Mouse (Mus musculus) hindbrain, embryonic 13.5 days (tissue): ENCODE data around the gene Ntn5. TPM values are rescaled to one million over a fixed set of nuclear protein-coding genes. Genes with fewer than 3 reads are reported as not detected.

Experiments
- ATAC-seq: fragments of 200-750 bp; cut with Nextera tagmentation; 2 replicates; pipeline ENCODE4 v1.8.0; 2017; ENCODE audit warnings: moderate TSS enrichment; ENCODE audit not compliant: low FRiP score
- H3K27ac ChIP-seq: fragments of 300-500 bp; sonication (generic); 2 replicates; pipeline ENCODE4 v1.5.1; 2015; ENCODE audit warnings: inconsistent platforms, mild to moderate bottlenecking, moderate library complexity
- H3K27me3 ChIP-seq: fragments of 300-500 bp; sonication (generic); 2 replicates; pipeline ENCODE4 v1.6.1; 2015; ENCODE audit warnings: mild to moderate bottlenecking, inconsistent platforms
- H3K36me3 ChIP-seq: fragments of 300-500 bp; sonication (generic); 2 replicates; pipeline ENCODE4 v1.6.1; 2015; ENCODE audit warnings: mild to moderate bottlenecking, inconsistent platforms
- H3K4me1 ChIP-seq: fragments of 300-500 bp; sonication (generic); replicated peaks from 2 replicates; pipeline ENCODE4 v1.6.1; 2015; ENCODE audit warnings: inconsistent platforms
- H3K4me2 ChIP-seq: fragments of 300-500 bp; sonication (generic); 2 replicates; pipeline ENCODE4 v1.6.1; 2015; ENCODE audit warnings: inconsistent platforms, mild to moderate bottlenecking, moderate library complexity
- H3K4me3 ChIP-seq: fragments of 300-500 bp; sonication (generic); 2 replicates; pipeline ENCODE4 v1.5.1; 2015; ENCODE audit warnings: mild to moderate bottlenecking, inconsistent platforms
- H3K9ac ChIP-seq: fragments of 300-500 bp; sonication (generic); 2 replicates; pipeline ENCODE4 v1.6.1; 2015; ENCODE audit warnings: mild to moderate bottlenecking, inconsistent platforms
- H3K9me3 ChIP-seq: fragments of 300-500 bp; sonication (generic); 2 replicates; pipeline ENCODE4 v1.6.1; 2016; ENCODE audit warnings: inconsistent platforms
- WGBS: fragments of 180-500 bp; shearing (Covaris S2); methylation state at CpG from one replicate; pipeline ENCODE4 v1.1.7; 2015; 5-methylcytosine and 5-hydroxymethylcytosine counted together
- polyA plus RNA-seq: library from polyadenylated mRNA; unstranded; fragments of >200 nt; fragmentation: Nextera tagmentation; extraction: Ambion mirVana; gene quantifications from 2 replicates; pipeline ENCODE4 v1.2.1, GENCODE M21; 2015

The Ntn5 gene
- polyA plus RNA-seq, 1 experiment from 2014 or later: 2.6 TPM

DNA sequence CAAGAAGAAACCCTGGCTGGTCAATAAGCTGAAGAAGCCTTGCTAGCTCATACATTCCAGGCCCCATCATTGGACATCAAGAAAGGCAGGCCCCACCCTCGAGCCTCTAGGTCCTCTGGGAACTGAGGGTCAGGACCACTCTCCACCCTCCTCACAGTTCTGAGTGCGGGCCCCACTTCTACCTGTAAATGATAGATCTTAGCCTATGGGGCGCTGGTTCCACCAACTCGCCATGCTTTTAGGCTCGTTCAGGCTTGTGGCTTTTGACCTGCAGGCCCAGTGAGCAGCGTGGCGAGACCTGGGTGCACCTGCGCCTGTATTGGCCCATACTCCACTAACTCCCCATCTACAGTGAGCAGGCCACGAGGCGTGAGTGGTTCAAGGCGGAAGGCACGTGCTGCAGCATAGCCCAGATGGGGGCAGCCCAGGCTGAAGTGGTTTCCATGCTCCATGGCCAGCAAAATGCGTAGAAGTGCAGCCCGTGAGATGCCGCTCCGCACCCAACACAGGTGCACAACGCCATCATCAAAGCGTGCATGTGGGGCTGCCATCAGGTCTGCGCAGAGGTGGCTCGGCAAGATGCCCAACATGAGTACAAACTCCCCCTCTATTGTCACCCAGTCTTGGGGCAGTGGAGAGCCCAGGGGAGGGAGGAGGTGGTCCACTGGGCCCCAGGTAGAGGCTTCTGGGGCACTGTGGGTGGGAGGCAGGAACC lies 26.8 kb downstream of the Ntn5 start:
- Histone ChIP-seq H3K27ac (peak overlapping the region; percentile 75), H3K36me3 (peaks cover 40% of the 10 kb centered on the region), H3K4me1 (peaks cover 73% of the 10 kb centered on the region), H3K4me3 (no peak overlapping the region), H3K9ac (peak overlapping the region; percentile 80; the same call in 1 of the 2 replicates), H3K4me2 (no peak overlapping the region), H3K27me3 (no peaks in the 10 kb centered on the region), H3K9me3 (no peaks in the 10 kb centered on the region)
- 95% methylated on average over 20 of the region's 20 CpGs for WGBS
- no peak for ATAC-seq

DNA sequence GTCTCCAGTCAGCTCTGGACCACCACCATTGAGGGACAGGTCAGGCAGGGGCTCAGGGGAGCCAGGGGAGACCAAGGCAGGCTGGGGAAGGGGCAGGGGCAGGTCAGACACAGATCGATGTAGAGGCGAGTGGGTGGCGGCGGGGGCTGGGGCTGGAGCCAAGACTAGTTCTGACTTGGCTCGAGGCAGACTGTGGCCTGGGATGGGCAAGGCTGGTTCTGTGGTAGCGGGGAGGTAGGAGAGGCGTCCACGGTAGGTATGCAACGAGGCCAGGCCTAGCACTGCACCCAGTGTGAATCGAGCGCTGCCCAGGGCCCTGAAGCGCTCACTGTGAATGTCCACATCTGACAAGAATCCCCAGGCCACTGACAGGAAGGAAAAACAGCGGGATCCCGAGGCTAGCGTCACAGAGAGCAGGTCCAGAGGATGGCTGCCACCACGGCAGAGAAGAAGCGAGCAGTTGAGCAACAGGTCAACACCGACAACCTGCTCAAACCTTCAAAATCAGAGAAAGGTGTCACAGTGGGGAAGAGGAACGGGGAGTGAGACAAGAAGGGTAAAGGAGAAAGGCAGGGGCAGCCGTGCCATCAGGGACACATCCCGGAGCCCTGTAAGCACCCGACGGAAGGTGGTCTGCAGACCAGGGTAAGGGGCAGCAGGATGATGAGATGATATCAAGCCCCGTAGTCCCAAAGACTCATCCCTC lies 27.6 kb downstream of the Ntn5 start:
- WGBS: 93% methylated on average over 24 of the region's 24 CpGs
- Histone ChIP-seq H3K9ac (no peak overlapping the region), H3K27me3 (no peaks in the 10 kb centered on the region), H3K36me3 (peaks cover 40% of the 10 kb centered on the region), H3K4me1 (peaks cover 73% of the 10 kb centered on the region), H3K27ac (no peak overlapping the region), H3K4me2 (no peak overlapping the region), H3K9me3 (no peaks in the 10 kb centered on the region), H3K4me3 (no peak overlapping the region)
- ATAC-seq: no peak

DNA sequence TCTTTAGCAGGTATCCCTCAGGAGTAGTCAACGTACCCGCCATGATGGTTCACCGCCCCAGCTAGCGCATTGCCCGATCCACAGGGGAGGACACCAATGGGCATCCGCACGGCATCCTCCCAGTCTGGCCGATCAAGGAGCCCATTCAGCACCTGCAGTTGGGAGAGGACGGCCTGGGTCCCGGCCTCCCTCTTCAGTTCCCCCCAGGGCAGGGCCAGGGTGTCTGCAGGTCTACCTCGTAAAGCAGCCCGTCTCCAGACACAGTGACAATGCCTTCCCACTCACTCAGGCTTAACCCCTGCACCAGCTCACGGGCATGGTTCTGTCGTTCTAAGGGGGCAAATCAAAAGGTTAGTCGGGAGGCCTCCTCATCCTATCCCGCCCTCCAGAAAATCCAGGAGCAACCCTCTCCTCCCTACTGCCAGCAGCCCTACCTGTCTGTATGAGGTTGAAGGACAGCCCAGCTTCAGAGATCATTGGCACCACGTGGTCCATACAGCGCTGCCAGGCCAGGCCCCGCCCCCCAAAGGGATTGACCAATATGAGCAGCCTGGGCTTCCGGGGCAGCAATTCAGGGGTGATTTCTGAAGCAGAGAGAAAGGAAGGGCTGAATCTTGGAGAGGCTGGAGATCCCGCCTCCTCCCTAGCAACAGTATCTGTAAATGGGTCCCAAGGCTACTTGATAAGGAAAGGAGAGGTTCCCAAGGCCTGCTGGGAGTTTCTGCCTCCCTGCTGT lies 28.4 kb downstream of the Ntn5 start:
- Histone ChIP-seq H3K27ac (no peak overlapping the region), H3K4me1 (peaks cover 73% of the 10 kb centered on the region), H3K36me3 (peaks cover 40% of the 10 kb centered on the region), H3K4me3 (no peak overlapping the region), H3K9me3 (no peaks in the 10 kb centered on the region), H3K9ac (no peak overlapping the region), H3K27me3 (no peaks in the 10 kb centered on the region), H3K4me2 (no peak overlapping the region)
- 91% methylated on average over 21 of the region's 21 CpGs for WGBS
- ATAC-seq: no peak

- Histone ChIP-seq H3K27me3 (no peaks in the 10 kb centered on the region), H3K27ac (no peak overlapping the region), H3K9me3 (no peaks in the 10 kb centered on the region), H3K9ac (no peak overlapping the region), H3K36me3 (peaks cover 40% of the 10 kb centered on the region), H3K4me1 (peaks cover 62% of the 10 kb centered on the region), H3K4me3 (no peak overlapping the region), H3K4me2 (no peak overlapping the region)
- 93% methylated on average over 16 of the region's 16 CpGs for WGBS
- ATAC-seq: no peak
Observed at GRCm38 (mm10) chr7:45713396-45713795, 29.6 kb downstream of the Ntn5 start.

DNA sequence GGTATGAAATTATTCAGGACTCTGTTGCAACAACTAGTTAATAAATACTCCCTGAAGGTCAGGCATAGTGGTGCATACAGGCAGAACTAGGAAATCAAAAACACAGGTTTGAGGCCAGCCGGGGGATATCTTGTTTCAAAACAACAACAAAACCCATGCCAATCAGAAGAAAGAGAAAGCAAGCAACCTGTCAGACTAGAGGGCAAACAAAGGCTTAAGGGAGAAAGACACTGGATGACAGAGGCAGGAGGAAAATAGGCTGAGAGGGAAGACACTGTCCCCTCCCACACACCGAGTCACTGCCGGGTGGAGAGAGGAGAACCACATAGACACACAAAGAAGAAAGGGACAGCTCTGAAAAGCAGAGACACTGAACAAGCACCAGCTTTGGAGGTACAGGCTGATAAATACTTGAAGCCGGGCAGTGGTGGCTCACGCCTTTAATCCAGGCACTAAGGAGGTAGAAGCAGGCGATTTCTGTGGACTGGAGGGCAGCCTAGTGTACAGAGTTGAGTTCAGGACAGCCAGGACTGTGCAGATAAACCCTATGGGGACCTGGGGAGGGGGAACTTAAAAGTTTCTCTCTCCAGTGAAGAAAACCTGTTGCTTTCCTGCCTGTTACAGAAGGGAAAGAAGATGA lies 30.2 kb downstream of the Ntn5 start:
- no peak for ATAC-seq
- H3K36me3 ChIP-seq: peaks cover 40% of the 10 kb centered on the region
- peak overlapping the region; percentile 86 for H3K4me3 ChIP-seq
- H3K27ac ChIP-seq: no peak overlapping the region
- peak overlapping the region; percentile 85 for H3K9ac ChIP-seq
- 75% methylated on average over 6 of the region's 6 CpGs for WGBS
- peaks cover 62% of the 10 kb centered on the region for H3K4me1 ChIP-seq
- H3K27me3 ChIP-seq: no peaks in the 10 kb centered on the region
- H3K4me2 ChIP-seq: peak overlapping the region; percentile 94
- H3K9me3 ChIP-seq: no peaks in the 10 kb centered on the region

DNA sequence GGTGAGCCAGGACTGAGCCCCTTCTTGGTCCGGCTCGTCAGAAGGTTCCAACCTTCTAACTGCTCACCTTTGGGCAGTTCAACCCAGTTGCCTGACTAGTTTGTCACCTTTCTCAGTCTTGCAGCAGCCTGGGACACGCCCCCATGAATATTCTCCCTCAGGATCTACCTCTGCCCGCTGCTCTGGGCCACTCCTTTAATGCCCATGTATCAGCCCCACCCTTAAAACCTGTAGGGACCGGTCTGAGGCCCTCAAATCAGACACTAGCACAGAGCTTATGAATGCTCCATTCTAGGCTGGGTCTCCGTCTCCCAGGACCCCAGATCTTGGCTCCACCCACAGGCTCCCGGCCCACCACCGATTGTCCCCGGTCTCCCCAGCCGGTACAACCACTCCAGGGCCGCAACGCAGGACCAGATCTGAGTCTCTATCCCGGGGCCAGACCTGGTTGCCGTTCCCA lies 30.8 kb downstream of the Ntn5 start:
- peak overlapping the region; percentile 77; the same call in 1 of the 2 replicates for H3K27ac ChIP-seq
- H3K4me3 ChIP-seq: peak overlapping the region; percentile 86
- H3K36me3 ChIP-seq: peaks cover 46% of the 10 kb centered on the region
- peaks cover 62% of the 10 kb centered on the region for H3K4me1 ChIP-seq
- H3K9me3 ChIP-seq: no peaks in the 10 kb centered on the region
- H3K27me3 ChIP-seq: no peaks in the 10 kb centered on the region
- H3K9ac ChIP-seq: peak overlapping the region; percentile 85
- peak; percentile 58 for ATAC-seq
- whole genome bisulfite sequencing: 11% methylated on average over 14 of the region's 14 CpGs
- peak overlapping the region; percentile 94 for H3K4me2 ChIP-seq

- peaks cover 61% of the 10 kb centered on the region for H3K4me1 ChIP-seq
- peak within 1 kb of the TSS; percentile 94 for H3K4me2 ChIP-seq
- WGBS: 7% methylated on average over 34 of the region's 34 CpGs
- ATAC-seq: peak; percentile 92
- no peaks in the 10 kb centered on the region for H3K27me3 ChIP-seq
- H3K9me3 ChIP-seq: no peaks in the 10 kb centered on the region
- peak within 1 kb of the TSS; percentile 78 for H3K27ac ChIP-seq
- H3K9ac ChIP-seq: peak within 1 kb of the TSS; percentile 85
- H3K4me3 ChIP-seq: peak within 1 kb of the TSS; percentile 86
- H3K36me3 ChIP-seq: peaks cover 46% of the 10 kb centered on the region
Observed at GRCm38 (mm10) chr7:45715090-45715708, 31.4 kb downstream of the Ntn5 start, which contains the start of gene Rpl18. Rpl18 (plus strand) TSS chr7:45715457.

DNA sequence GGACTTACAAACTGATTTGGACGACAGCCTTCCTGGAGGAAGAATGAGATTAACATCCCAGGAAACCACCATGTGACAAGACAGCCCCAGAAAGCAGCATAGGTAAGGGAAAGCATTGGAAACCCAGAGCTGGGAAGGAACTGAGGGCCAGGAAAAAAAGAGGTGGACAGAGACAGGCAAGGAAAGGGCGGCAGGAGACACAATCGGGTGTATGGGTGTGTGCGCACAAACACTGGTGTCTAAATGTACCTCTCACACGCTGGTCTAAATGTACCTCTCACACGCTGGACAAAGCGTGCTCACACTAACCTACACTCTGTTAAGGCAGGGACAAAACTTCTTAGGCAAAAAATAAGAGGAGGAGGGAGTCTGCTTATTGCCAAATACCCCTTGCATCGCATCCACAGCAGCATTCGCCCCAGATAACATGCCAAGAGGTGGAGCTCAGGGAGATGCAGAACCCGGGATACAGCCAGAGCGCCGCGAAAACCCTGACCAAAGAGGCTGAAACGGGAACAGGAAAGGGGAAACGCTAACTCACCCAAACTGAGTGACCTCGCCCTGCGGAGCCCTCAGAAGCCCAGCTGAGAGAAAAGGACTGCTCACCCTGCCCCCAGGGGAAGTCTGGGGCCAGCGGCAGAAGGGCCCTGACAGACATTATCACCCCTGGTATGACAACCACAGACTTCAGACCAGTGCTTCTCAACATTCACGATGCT lies 32.1 kb downstream of the Ntn5 start:
- no peak for ATAC-seq
- H3K9me3 ChIP-seq: no peaks in the 10 kb centered on the region
- H3K36me3 ChIP-seq: peaks cover 46% of the 10 kb centered on the region
- H3K27ac ChIP-seq: peak overlapping the region; percentile 78
- H3K9ac ChIP-seq: peak overlapping the region; percentile 81
- 85% methylated on average over 19 of the region's 19 CpGs for WGBS
- H3K4me3 ChIP-seq: peak overlapping the region; percentile 86
- peak overlapping the region; percentile 94 for H3K4me2 ChIP-seq
- no peaks in the 10 kb centered on the region for H3K27me3 ChIP-seq
- H3K4me1 ChIP-seq: peaks cover 56% of the 10 kb centered on the region

GRCm38 (mm10) chr7:45716460-45716857 lies 32.6 kb downstream of the Ntn5 start:
- Histone ChIP-seq H3K4me2 (peak overlapping the region; percentile 94), H3K9ac (peak overlapping the region; percentile 81), H3K4me1 (peaks cover 62% of the 10 kb centered on the region), H3K9me3 (no peaks in the 10 kb centered on the region), H3K4me3 (peak overlapping the region; percentile 86), H3K36me3 (peaks cover 46% of the 10 kb centered on the region), H3K27ac (no peak overlapping the region), H3K27me3 (no peaks in the 10 kb centered on the region)
- ATAC-seq: no peak
- WGBS: 91% methylated on average over 3 of the region's 3 CpGs

- 10% methylated on average over 31 of the region's 31 CpGs for WGBS
- peak overlapping the region; percentile 81 for H3K9ac ChIP-seq
- H3K4me2 ChIP-seq: peak overlapping the region; percentile 94
- no peaks in the 10 kb centered on the region for H3K27me3 ChIP-seq
- peaks cover 46% of the 10 kb centered on the region for H3K36me3 ChIP-seq
- no peaks in the 10 kb centered on the region for H3K9me3 ChIP-seq
- peak; percentile 21 for ATAC-seq
- peak overlapping the region; percentile 86 for H3K4me3 ChIP-seq
- H3K4me1 ChIP-seq: peaks cover 69% of the 10 kb centered on the region
- H3K27ac ChIP-seq: peak overlapping the region; percentile 90
Observed at GRCm38 (mm10) chr7:45716952-45717917, 33.4 kb downstream of the Ntn5 start.
